ENCODE assay signal across 11 mouse cellular contexts in the genomic region with DNA sequence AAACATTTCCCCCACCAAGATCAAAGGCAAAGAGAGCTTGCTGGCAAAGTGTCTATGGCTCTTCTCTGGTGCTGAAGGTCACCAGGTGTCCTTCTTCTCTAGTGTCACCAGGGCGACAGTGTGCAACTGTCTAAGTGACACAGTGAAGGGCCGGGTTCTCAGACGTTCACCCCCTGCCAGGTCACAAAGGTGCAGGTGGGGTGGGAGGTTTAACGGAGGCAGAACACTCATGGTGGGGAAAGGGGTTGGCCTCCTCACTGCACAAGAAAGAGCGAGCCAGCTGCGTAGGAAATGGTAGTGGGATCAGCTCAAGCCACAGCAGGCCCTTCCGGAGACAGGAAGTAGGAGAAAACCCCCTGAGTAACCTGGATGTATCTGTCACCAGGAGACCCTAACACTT.
DNase-seq lines count a peak whose midpoint lies in the region; ATAC-seq and TF ChIP-seq lines count a peak whose summit lies in the region.
"Had no signal": no experiment of that assay in that cellular context is flagged by ENCODE, and none has a peak within 500 bp of the region (broad histone marks: within the 10 kb centered on the region; RNA-seq: fewer than 3 reads in every experiment).

No protein-coding gene starts in this region.

- H3K27ac ChIP-seq in heart, embryonic 16.5 days (ENCODE audit: low read length) = peak overlapping the region; percentile 83
- H3K27ac ChIP-seq in neural tube, embryonic 11.5 days (ENCODE audit: low read depth, low read length) = 0 out of 2 replicates have a peak overlapping the region, but pooled peaks have one; percentile 14
- H3K27ac ChIP-seq in hindbrain, postnatal 0 days = peak overlapping the region; percentile 15; the same call in 1 of the 2 replicates
- H3K27ac ChIP-seq: lung, embryonic 15.5 days had no signal

- 37% methylated on average over 7 of the region's 7 CpGs for WGBS in heart, embryonic 16.5 days
- WGBS in neural tube, embryonic 11.5 days = 61% methylated on average over 7 of the region's 7 CpGs
- WGBS in hindbrain, postnatal 0 days = 65% methylated on average over 7 of the region's 7 CpGs

- no peaks in the 10 kb centered on the region for H3K9me3 ChIP-seq in heart, embryonic 16.5 days (replicated peaks; ENCODE audit: control insufficient read depth, low read length)
- no peaks in the 10 kb centered on the region for H3K9me3 ChIP-seq in neural tube, embryonic 11.5 days (ENCODE audit: control insufficient read depth, low read length)
- H3K9me3 ChIP-seq in hindbrain, postnatal 0 days (ENCODE audit: low read length) = no peaks in the 10 kb centered on the region
- H3K9me3 ChIP-seq: lung, embryonic 15.5 days had no signal

- no peaks in the 10 kb centered on the region for H3K36me3 ChIP-seq in heart, embryonic 16.5 days (ENCODE audit: control insufficient read depth, insufficient read depth)
- no peaks in the 10 kb centered on the region for H3K36me3 ChIP-seq in neural tube, embryonic 11.5 days (ENCODE audit: control insufficient read depth, insufficient read depth, low read length)
- no peaks in the 10 kb centered on the region for H3K36me3 ChIP-seq in hindbrain, postnatal 0 days (ENCODE audit: insufficient read depth, low read length)
- H3K36me3 ChIP-seq: lung, embryonic 15.5 days had no signal

- TF ChIP-seq CTCF in hindbrain, postnatal 0 days (IDR thresholded peaks at IDR 0.05; ENCODE audit: low read depth) = no peak

- no peak for DNase-seq in heart, adult 8-10 months (ENCODE audit: low spot score)
- no peak for DNase-seq in neural tube, embryonic 11.5 days (ENCODE audit: low spot score)
- no peak for DNase-seq in neural tube, embryonic 10.5 days (ENCODE audit: extremely low spot score, low spot score)
- DNase-seq in hindbrain, postnatal 0 days (ENCODE audit: low spot score) = no peak
- no peak for DNase-seq in urinary bladder, postnatal 25 days (ENCODE audit: low spot score)
- DNase-seq: right cerebral cortex, postnatal 14 days had no signal

- ATAC-seq in heart, embryonic 16.5 days (replicated peaks; ENCODE audit: extremely low read depth, insufficient read depth, low FRiP score) = no peak
- ATAC-seq in neural tube, embryonic 11.5 days (ENCODE audit: insufficient read depth, low FRiP score, low TSS enrichment) = no peak
- ATAC-seq in hindbrain, postnatal 0 days = no peak
- ATAC-seq in cerebellum, adult (ENCODE audit: insufficient number of reproducible peaks, low FRiP score, low TSS enrichment) = no peak

- no peak overlapping the region for H3K4me2 ChIP-seq in heart, embryonic 16.5 days (ENCODE audit: low read depth, low read length)
- H3K4me2 ChIP-seq in neural tube, embryonic 11.5 days (ENCODE audit: low read depth) = no peak overlapping the region
- no peak overlapping the region for H3K4me2 ChIP-seq in hindbrain, postnatal 0 days (ENCODE audit: low read depth, low read length)
- H3K4me2 ChIP-seq: lung, embryonic 15.5 days had no signal

- no peak overlapping the region for H3K9ac ChIP-seq in heart, embryonic 16.5 days (ENCODE audit: low read length)
- no peak overlapping the region for H3K9ac ChIP-seq in neural tube, embryonic 11.5 days (ENCODE audit: low read length)
- H3K9ac ChIP-seq in hindbrain, postnatal 0 days (replicated peaks; ENCODE audit: low read length) = no peak overlapping the region
- H3K9ac ChIP-seq: lung, embryonic 15.5 days had no signal

- H3K27me3 ChIP-seq in heart, embryonic 16.5 days (ENCODE audit: control insufficient read depth, insufficient read depth, low read length) = no peaks in the 10 kb centered on the region
- no peaks in the 10 kb centered on the region for H3K27me3 ChIP-seq in neural tube, embryonic 11.5 days (ENCODE audit: control insufficient read depth, insufficient read depth, low read length)
- no peaks in the 10 kb centered on the region for H3K27me3 ChIP-seq in hindbrain, postnatal 0 days (ENCODE audit: insufficient read depth, low read length)
- H3K27me3 ChIP-seq: lung, embryonic 15.5 days had no signal

- H3K4me1 ChIP-seq in heart, embryonic 16.5 days (ENCODE audit: control insufficient read depth, insufficient read depth, low read length) = peaks cover 62% of the 10 kb centered on the region
- H3K4me1 ChIP-seq in neural tube, embryonic 11.5 days (ENCODE audit: control insufficient read depth, insufficient read depth, low read length) = peaks cover 55% of the 10 kb centered on the region
- H3K4me1 ChIP-seq in hindbrain, postnatal 0 days (ENCODE audit: insufficient read depth, low read length) = peaks cover 18% of the 10 kb centered on the region

- H3K4me3 ChIP-seq in heart, embryonic 16.5 days (ENCODE audit: low read length) = no peak overlapping the region
- no peak overlapping the region for H3K4me3 ChIP-seq in neural tube, embryonic 11.5 days (ENCODE audit: low read depth, low read length)
- H3K4me3 ChIP-seq in hindbrain, postnatal 0 days (ENCODE audit: low read length) = no peak overlapping the region
- H3K4me3 ChIP-seq: erythroblast, embryonic 14.5 days; lung, embryonic 15.5 days; myocyte had no signal

Comparison
In these comparisons a context has a peak if more than half of its experiments do, and no peak if none do; other contexts are left out.
1. H3K27ac ChIP-seq: peak in every context shown above with its lines; median percentile 83 in heart, embryonic 16.5 days; 15 in hindbrain, postnatal 0 days; 14 in neural tube, embryonic 11.5 days.